28 mouse cellular contexts compared by ENCODE assay signal in the genomic region with DNA sequence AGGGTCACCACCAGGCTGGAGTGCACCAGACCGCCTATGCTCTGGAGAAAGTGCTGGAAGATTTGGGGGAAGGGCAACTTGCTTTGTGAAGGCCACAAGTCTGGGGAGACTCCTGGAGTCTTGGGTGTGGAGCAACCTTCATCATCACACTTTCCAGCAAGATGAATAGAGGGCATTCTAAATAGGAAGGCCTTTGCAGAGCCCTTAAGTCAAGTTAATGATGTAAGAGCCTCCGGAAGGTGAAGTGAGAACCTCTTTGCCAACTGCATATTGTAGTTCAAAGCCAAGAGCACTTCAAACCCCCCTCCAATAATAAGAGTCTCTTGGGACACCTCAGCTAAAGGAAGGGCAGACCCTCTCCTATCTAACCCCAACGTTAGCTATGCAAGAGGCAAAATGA. TPM values are rescaled to one million over a fixed set of nuclear protein-coding genes. Genes with fewer than 3 reads are reported as not detected.
A peak's percentile ranks its signal among the peaks of the same experiment; 100 is the strongest.
DNase-seq lines count a peak whose midpoint lies in the region; ATAC-seq and TF ChIP-seq lines count a peak whose summit lies in the region.
"Had no signal": no experiment of that assay in that cellular context is flagged by ENCODE, and none has a peak within 500 bp of the region (broad histone marks: within the 10 kb centered on the region; RNA-seq: fewer than 3 reads in every experiment).

No protein-coding gene starts in this region.

- TF ChIP-seq POLR2A in lung, adult 2 months (IDR thresholded peaks at IDR 0.05; ENCODE audit: borderline replicate concordance, extremely low read depth, low read depth, low read length) = no peak

- H3K9ac ChIP-seq in liver, embryonic 15.5 days = no peak overlapping the region; the same call in 1 of the 2 replicates
- H3K9ac ChIP-seq in lung, embryonic 16.5 days (ENCODE audit: low read length) = no peak overlapping the region
- H3K9ac ChIP-seq: embryonic facial prominence, embryonic 12.5 days; forebrain, embryonic 15.5 days; heart, embryonic 13.5 days; hindbrain, embryonic 15.5 days; kidney, embryonic 15.5 days; limb, embryonic 13.5 days; neural tube, embryonic 12.5 days had no signal

- DNase-seq in lung, adult 18-20 months = peak; percentile 32 to 65
- DNase-seq in lung, adult 2 months = no peak
- peak; percentile 39 to 48 for DNase-seq in lung, postnatal 4 days
- no peak for DNase-seq in gastrocnemius, postnatal 14 days
- no peak for DNase-seq in left cerebral cortex, adult 2 months (ENCODE audit: extremely low spot score in 1 of 2, low spot score in 2 of 2)
- DNase-seq: adrenal gland, adult 8-10 months; B cell, adult 2 months; cerebellum, adult 9-11 months; embryo, embryonic 11 days; gastrocnemius, adult 2 months; heart, adult 2 months; kidney, adult 18-20 months; right cerebral cortex, adult 18-20 months; spleen, adult 18-20 months; thymus, postnatal 14 days had no signal

- no peak for ATAC-seq in liver, embryonic 15.5 days (ENCODE audit: insufficient read depth)
- peak; percentile 55 for ATAC-seq in lung, embryonic 16.5 days (ENCODE audit: low read depth)
- ATAC-seq: activated CD4-positive, CD25-positive, alpha-beta regulatory T cell, adult 4 months; forebrain, embryonic 15.5 days; midbrain, embryonic 16.5 days had no signal

- peak overlapping the region; percentile 99 for H3K27ac ChIP-seq in liver, embryonic 15.5 days (replicated peaks)
- peak overlapping the region; percentile 95 for H3K27ac ChIP-seq in lung, embryonic 16.5 days (ENCODE audit: low read length)
- H3K27ac ChIP-seq in left cerebral cortex, adult 2 months = no peak overlapping the region
- H3K27ac ChIP-seq: embryonic facial prominence, embryonic 12.5 days; forebrain, embryonic 15.5 days; gastrocnemius, adult 2 months; heart, adult 2 months; heart, embryonic 13.5 days; kidney, embryonic 15.5 days; layer of hippocampus, adult 2 months; neural tube, embryonic 12.5 days had no signal

- WGBS in lung, adult 2 months = 68% methylated on average over 3 of the region's 3 CpGs
- 85% methylated on average over 3 of the region's 3 CpGs for WGBS in liver, embryonic 15.5 days (ENCODE audit: insufficient replicate concordance)
- WGBS in lung, embryonic 16.5 days = 45% methylated on average over 3 of the region's 3 CpGs

- no peaks in the 10 kb centered on the region for H3K36me3 ChIP-seq in liver, embryonic 15.5 days (replicated peaks)
- H3K36me3 ChIP-seq in lung, embryonic 16.5 days (ENCODE audit: control insufficient read depth, insufficient read depth, low read length) = no peaks in the 10 kb centered on the region
- H3K36me3 ChIP-seq: embryonic facial prominence, embryonic 12.5 days; forebrain, embryonic 15.5 days; heart, embryonic 13.5 days; hindbrain, embryonic 15.5 days; kidney, embryonic 15.5 days; limb, embryonic 13.5 days; neural tube, embryonic 12.5 days had no signal

- no peak overlapping the region for H3K4me3 ChIP-seq in lung, adult 2 months (replicated peaks; ENCODE audit: extremely low read depth, low read depth, low read length)
- H3K4me3 ChIP-seq in liver, embryonic 15.5 days (replicated peaks) = no peak overlapping the region
- no peak overlapping the region for H3K4me3 ChIP-seq in lung, embryonic 16.5 days (ENCODE audit: low read length)
- H3K4me3 ChIP-seq in left cerebral cortex, adult 2 months = no peak overlapping the region
- H3K4me3 ChIP-seq: embryonic facial prominence, embryonic 12.5 days; forebrain, embryonic 15.5 days; gastrocnemius, adult 2 months; heart, adult 2 months; heart, embryonic 13.5 days; hindbrain, embryonic 15.5 days; kidney, embryonic 15.5 days; layer of hippocampus, adult 2 months; limb, embryonic 13.5 days; myocyte; neural tube, embryonic 12.5 days had no signal

- H3K27me3 ChIP-seq in liver, embryonic 15.5 days = no peaks in the 10 kb centered on the region
- no peaks in the 10 kb centered on the region for H3K27me3 ChIP-seq in lung, embryonic 16.5 days (ENCODE audit: control insufficient read depth, insufficient read depth, low read depth, low read length)
- H3K27me3 ChIP-seq: embryonic facial prominence, embryonic 12.5 days; forebrain, embryonic 15.5 days; hindbrain, embryonic 15.5 days; kidney, embryonic 15.5 days; neural tube, embryonic 12.5 days had no signal

- H3K4me1 ChIP-seq in lung, adult 2 months (ENCODE audit: control insufficient read depth, insufficient read depth, low read length) = peaks cover 25% of the 10 kb centered on the region
- H3K4me1 ChIP-seq in liver, embryonic 15.5 days (replicated peaks) = peaks cover 59% of the 10 kb centered on the region
- peaks cover 50% of the 10 kb centered on the region for H3K4me1 ChIP-seq in lung, embryonic 16.5 days (replicated peaks; ENCODE audit: control insufficient read depth, insufficient read depth, low read length)
- H3K4me1 ChIP-seq: embryonic facial prominence, embryonic 12.5 days; neural tube, embryonic 12.5 days had no signal

- no peak for TF ChIP-seq CTCF in lung, adult 2 months (IDR thresholded peaks at IDR 0.05; ENCODE audit: insufficient read depth, low read length)
- TF ChIP-seq CTCF in left cerebral cortex, adult 2 months (IDR thresholded peaks at IDR 0.05) = no peak

- no peaks in the 10 kb centered on the region for H3K9me3 ChIP-seq in liver, embryonic 15.5 days (replicated peaks)
- H3K9me3 ChIP-seq in lung, embryonic 16.5 days (ENCODE audit: control insufficient read depth, low read length) = no peaks in the 10 kb centered on the region
- H3K9me3 ChIP-seq: embryonic facial prominence, embryonic 12.5 days; forebrain, embryonic 15.5 days; heart, embryonic 13.5 days; hindbrain, embryonic 15.5 days; kidney, embryonic 15.5 days; limb, embryonic 13.5 days; neural tube, embryonic 12.5 days had no signal

- no peak overlapping the region for H3K4me2 ChIP-seq in liver, embryonic 15.5 days
- H3K4me2 ChIP-seq in lung, embryonic 16.5 days (ENCODE audit: low read depth, low read length) = no peak overlapping the region
- H3K4me2 ChIP-seq: embryonic facial prominence, embryonic 12.5 days; forebrain, embryonic 15.5 days; heart, embryonic 13.5 days; hindbrain, embryonic 15.5 days; kidney, embryonic 15.5 days; limb, embryonic 13.5 days; neural tube, embryonic 12.5 days had no signal

- intact Hi-C loops in gastrocnemius, postnatal 14 days (cut with DNase I; ENCODE audit: low total_unique reads) = no loop called here
- intact Hi-C loops in left cerebral cortex, adult 2 months (cut with DNase I) = no loop called here

RNA-seq across cellular contexts. Expression of a gene that starts 18.3 kb away (rescaled TPM):
- 408 and 425 TPM in 2 replicates for polyA plus RNA-seq in lung, adult 2 months (2012; rRNA removed)
- polyA plus RNA-seq in liver, embryonic 15.5 days (2015; fragmentation: Nextera tagmentation; extraction: Ambion mirVana) = 73.8 and 78.2 TPM in 2 replicates
- polyA plus RNA-seq in lung, embryonic 16.5 days (2015; fragmentation: Nextera tagmentation; extraction: Ambion mirVana) = 119 and 140 TPM in 2 replicates
- 1 to 10 TPM; 6.0 to 7.5 TPM for total RNA-seq in gastrocnemius, postnatal 14 days (2021)
- 10 to 100 TPM; 40.8 to 47.2 TPM for total RNA-seq in left cerebral cortex, adult 2 months (2021)

Comparison
In these comparisons a context has a peak if more than half of its experiments do, and no peak if none do; other contexts are left out.
1. DNase-seq: peak in lung, adult 18-20 months (2 of 2) and lung, postnatal 4 days (2 of 2); none in lung, adult 2 months (single experiment), gastrocnemius, postnatal 14 days (single experiment) and left cerebral cortex, adult 2 months (0 of 2).